Mouse (Mus musculus) left cerebral cortex, adult 11 months (tissue): ENCODE measurements around the gene Spred2.
A peak's percentile ranks its signal among the peaks of the same experiment; 100 is the strongest.

Experiments
- DNase-seq: peaks from one replicate; pipeline ENCODE4 v3.0.0; 2022; ENCODE audit warnings: low spot score

The Spred2 gene

GRCm38 (mm10) chr11:19925976-19926842 lies 2.0 kb downstream of the Spred2 start:
- DNase-seq, result no peak

- no peak for DNase-seq
Measured at GRCm38 (mm10) chr11:19926843-19927120, 2.6 kb downstream of the Spred2 start.

- DNase-seq, result no peak
Measured at GRCm38 (mm10) chr11:19928633-19929032, 4.5 kb downstream of the Spred2 start.

GRCm38 (mm10) chr11:19929087-19929865 lies 5.1 kb downstream of the Spred2 start:
- no peak for DNase-seq

GRCm38 (mm10) chr11:19931569-19932230 lies 7.5 kb downstream of the Spred2 start:
- DNase-seq, result no peak

GRCm38 (mm10) chr11:19932983-19933511 lies 8.9 kb downstream of the Spred2 start:
- DNase-seq, result no peak

- no peak for DNase-seq
Measured at GRCm38 (mm10) chr11:19935524-19936354, 11.6 kb downstream of the Spred2 start.

- DNase-seq, result no peak
Measured at GRCm38 (mm10) chr11:19938456-19939004, 14.4 kb downstream of the Spred2 start.

GRCm38 (mm10) chr11:19939305-19939730 lies 15.1 kb downstream of the Spred2 start:
- no peak for DNase-seq

GRCm38 (mm10) chr11:19939831-19940230 lies 15.7 kb downstream of the Spred2 start:
- no peak for DNase-seq

GRCm38 (mm10) chr11:19941156-19941777 lies 17.1 kb downstream of the Spred2 start:
- no peak for DNase-seq

- no peak for DNase-seq
Measured at GRCm38 (mm10) chr11:19941978-19942377, 17.8 kb downstream of the Spred2 start.

GRCm38 (mm10) chr11:19943753-19944152 lies 19.6 kb downstream of the Spred2 start:
- no peak for DNase-seq

- DNase-seq, result peak; percentile 57
Measured at GRCm38 (mm10) chr11:19944701-19945100, 20.5 kb downstream of the Spred2 start.

GRCm38 (mm10) chr11:19946721-19947120 lies 22.5 kb downstream of the Spred2 start:
- DNase-seq, result no peak

GRCm38 (mm10) chr11:19947626-19948135 lies 23.5 kb downstream of the Spred2 start:
- peak; percentile 56 for DNase-seq

GRCm38 (mm10) chr11:19949725-19950124 lies 25.6 kb downstream of the Spred2 start:
- no peak for DNase-seq

- no peak for DNase-seq
Measured at GRCm38 (mm10) chr11:19950169-19950568, 26.0 kb downstream of the Spred2 start.

GRCm38 (mm10) chr11:19952963-19953362 lies 28.8 kb downstream of the Spred2 start:
- no peak for DNase-seq

GRCm38 (mm10) chr11:19953919-19954318 lies 29.7 kb downstream of the Spred2 start:
- no peak for DNase-seq

- no peak for DNase-seq
Measured at GRCm38 (mm10) chr11:19955069-19955468, 30.9 kb downstream of the Spred2 start.
